Mouse (Mus musculus) A20 (cell line): ENCODE data around the gene Ttll12.

Experiments used
- DNase-seq: peaks from one replicate; pipeline ENCODE4 v3.0.0-alpha.2; 2011; ENCODE audit warnings: low read depth, low spot score

Ttll12 gene

GRCm38 (mm10) chr15:83594513-83595363 lies at the start of gene Ttll12:
Ttll12 (minus strand) TSS chr15:83595157.
- DNase-seq, result peak; percentile 96

GRCm38 (mm10) chr15:83642518-83642917 lies 47.6 kb upstream of the Ttll12 start:
- DNase-seq, result no peak

GRCm38 (mm10) chr15:83640208-83640607 lies 45.3 kb upstream of the Ttll12 start:
- DNase-seq, result no peak

GRCm38 (mm10) chr15:83639160-83639559 lies 44.2 kb upstream of the Ttll12 start:
- no peak for DNase-seq

- DNase-seq, result no peak
Observed at GRCm38 (mm10) chr15:83638196-83638899, 43.4 kb upstream of the Ttll12 start.

- no peak for DNase-seq
Observed at GRCm38 (mm10) chr15:83636759-83637158, 41.8 kb upstream of the Ttll12 start.

- no peak for DNase-seq
Observed at GRCm38 (mm10) chr15:83635251-83635650, 40.3 kb upstream of the Ttll12 start.

GRCm38 (mm10) chr15:83634076-83634475 lies 39.1 kb upstream of the Ttll12 start:
- DNase-seq, result peak; percentile 40

GRCm38 (mm10) chr15:83631071-83631470 lies 36.1 kb upstream of the Ttll12 start:
- DNase-seq, result no peak

GRCm38 (mm10) chr15:83629716-83630115 lies 34.8 kb upstream of the Ttll12 start:
- no peak for DNase-seq

GRCm38 (mm10) chr15:83626142-83626645 lies 31.2 kb upstream of the Ttll12 start:
- peak; percentile 22 for DNase-seq

- DNase-seq, result no peak
Observed at GRCm38 (mm10) chr15:83615245-83615644, 20.3 kb upstream of the Ttll12 start.

- peak; percentile 79 for DNase-seq
Observed at GRCm38 (mm10) chr15:83607115-83607802, 12.3 kb upstream of the Ttll12 start.

- no peak for DNase-seq
Observed at GRCm38 (mm10) chr15:83606700-83607099, 11.7 kb upstream of the Ttll12 start.

- no peak for DNase-seq
Observed at GRCm38 (mm10) chr15:83606216-83606615, 11.3 kb upstream of the Ttll12 start.

- DNase-seq, result no peak
Observed at GRCm38 (mm10) chr15:83603426-83603825, 8.5 kb upstream of the Ttll12 start.

- no peak for DNase-seq
Observed at GRCm38 (mm10) chr15:83603046-83603396, 8.1 kb upstream of the Ttll12 start.

GRCm38 (mm10) chr15:83602372-83603045 lies 7.6 kb upstream of the Ttll12 start:
- peak; percentile 78 for DNase-seq

GRCm38 (mm10) chr15:83601185-83601584 lies 6.2 kb upstream of the Ttll12 start:
- no peak for DNase-seq

- DNase-seq, result no peak
Observed at GRCm38 (mm10) chr15:83596833-83597232, 1.9 kb upstream of the Ttll12 start.

- no peak for DNase-seq
Observed at GRCm38 (mm10) chr15:83595364-83595711, 381 bp upstream of the Ttll12 start.
